Mouse (Mus musculus): ENCODE measurements around the gene Rrnad1.
A peak's percentile ranks its signal among the peaks of the same experiment; 100 is the strongest.
"Not testable (repeated sequence)": the region's sequence is repeated elsewhere in the genome, so short reads cannot be mapped to it uniquely, and the experiment has no call there.

Rrnad1 gene

DNA sequence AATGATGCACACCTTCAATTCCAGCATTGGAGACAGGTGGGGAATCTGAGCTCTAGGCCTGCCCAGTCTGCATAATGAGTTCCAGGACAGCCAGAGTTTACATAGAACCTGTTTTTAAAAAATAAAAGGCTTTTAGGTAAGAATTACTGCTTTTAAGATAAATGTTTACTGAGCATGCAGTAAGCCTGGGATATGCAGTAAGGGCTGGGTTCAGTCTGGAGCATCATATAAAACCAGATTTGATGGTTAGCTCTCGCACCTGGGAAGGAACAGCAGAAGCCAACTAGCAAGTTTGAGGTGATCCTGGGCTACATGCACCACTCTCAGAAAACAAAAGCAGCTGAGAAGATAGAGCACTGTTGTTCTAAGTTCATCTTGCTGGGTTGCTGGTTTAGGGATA, 12.0 kb downstream of the Rrnad1 start:
- DNase-seq (ENCODE audit: low spot score in 2 of 2): no peak

GRCm38 (mm10) chr3:87916990-87917389, 13.5 kb downstream of the Rrnad1 start:
- no peak for DNase-seq (ENCODE audit: low spot score in 2 of 2)

GRCm38 (mm10) chr3:87913891-87914290, 16.6 kb downstream of the Rrnad1 start:
- no peak for DNase-seq (ENCODE audit: low spot score in 2 of 2)

- no peak for DNase-seq (ENCODE audit: low spot score in 2 of 2)
Observed at GRCm38 (mm10) chr3:87913491-87913890, 17.0 kb downstream of the Rrnad1 start.

DNA sequence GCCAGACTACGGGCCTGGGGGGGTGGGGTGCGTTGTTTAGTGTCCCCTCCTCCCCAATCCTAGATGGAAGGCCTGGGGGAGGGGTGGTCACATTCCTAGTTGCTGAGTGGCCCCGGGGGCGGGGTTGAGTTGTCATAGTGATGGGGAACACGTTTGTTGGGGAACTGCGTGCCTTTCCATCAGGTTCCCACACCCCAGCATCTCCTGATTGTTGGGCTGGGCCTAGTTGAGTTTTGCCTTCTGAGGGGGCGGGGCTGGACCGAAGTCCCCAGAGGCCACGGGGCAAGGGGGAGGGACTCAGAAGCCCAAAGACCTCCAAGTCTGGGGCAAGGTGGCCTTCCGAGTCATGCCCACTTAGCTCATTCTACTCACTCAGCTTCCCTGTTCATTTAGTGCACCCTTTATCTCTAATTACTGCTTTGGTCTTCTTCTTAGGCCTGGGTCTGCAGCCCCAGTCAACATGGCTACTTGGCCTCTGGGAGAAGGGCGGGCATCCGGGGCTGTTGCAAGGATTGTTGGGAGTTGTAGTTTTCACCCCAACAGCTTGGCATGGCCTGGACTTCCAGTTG, 19.9 kb downstream of the Rrnad1 start:
- DNase-seq (ENCODE audit: low spot score in 2 of 2): peak in 1 of 2 experiments; percentile 63

DNA sequence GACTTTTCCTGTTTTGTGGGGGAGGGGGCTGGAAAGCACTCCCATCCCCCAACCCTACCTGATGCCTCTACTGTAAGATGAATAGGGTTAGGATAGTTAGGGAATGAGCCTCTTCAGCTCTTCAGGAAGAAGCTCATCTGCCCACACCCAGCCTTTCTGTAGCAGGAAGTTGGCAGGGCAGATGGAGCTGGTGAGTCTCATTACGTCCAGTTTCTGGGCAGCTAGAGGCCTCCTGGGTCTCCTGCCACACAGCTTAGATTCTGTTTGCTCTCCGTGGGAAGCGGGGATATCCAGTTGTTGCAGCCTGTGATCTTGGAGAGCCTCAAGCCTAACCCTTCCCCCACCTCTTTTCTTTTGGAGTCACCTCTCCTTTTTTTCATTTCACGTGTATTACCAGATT, 20.6 kb downstream of the Rrnad1 start:
- DNase-seq (ENCODE audit: low spot score in 2 of 2): no peak

GRCm38 (mm10) chr3:87909381-87909780, 21.1 kb downstream of the Rrnad1 start:
- DNase-seq (ENCODE audit: low spot score in 2 of 2): no peak

GRCm38 (mm10) chr3:87907906-87908305, 22.6 kb downstream of the Rrnad1 start:
- no peak for DNase-seq (ENCODE audit: low spot score in 2 of 2)

DNA sequence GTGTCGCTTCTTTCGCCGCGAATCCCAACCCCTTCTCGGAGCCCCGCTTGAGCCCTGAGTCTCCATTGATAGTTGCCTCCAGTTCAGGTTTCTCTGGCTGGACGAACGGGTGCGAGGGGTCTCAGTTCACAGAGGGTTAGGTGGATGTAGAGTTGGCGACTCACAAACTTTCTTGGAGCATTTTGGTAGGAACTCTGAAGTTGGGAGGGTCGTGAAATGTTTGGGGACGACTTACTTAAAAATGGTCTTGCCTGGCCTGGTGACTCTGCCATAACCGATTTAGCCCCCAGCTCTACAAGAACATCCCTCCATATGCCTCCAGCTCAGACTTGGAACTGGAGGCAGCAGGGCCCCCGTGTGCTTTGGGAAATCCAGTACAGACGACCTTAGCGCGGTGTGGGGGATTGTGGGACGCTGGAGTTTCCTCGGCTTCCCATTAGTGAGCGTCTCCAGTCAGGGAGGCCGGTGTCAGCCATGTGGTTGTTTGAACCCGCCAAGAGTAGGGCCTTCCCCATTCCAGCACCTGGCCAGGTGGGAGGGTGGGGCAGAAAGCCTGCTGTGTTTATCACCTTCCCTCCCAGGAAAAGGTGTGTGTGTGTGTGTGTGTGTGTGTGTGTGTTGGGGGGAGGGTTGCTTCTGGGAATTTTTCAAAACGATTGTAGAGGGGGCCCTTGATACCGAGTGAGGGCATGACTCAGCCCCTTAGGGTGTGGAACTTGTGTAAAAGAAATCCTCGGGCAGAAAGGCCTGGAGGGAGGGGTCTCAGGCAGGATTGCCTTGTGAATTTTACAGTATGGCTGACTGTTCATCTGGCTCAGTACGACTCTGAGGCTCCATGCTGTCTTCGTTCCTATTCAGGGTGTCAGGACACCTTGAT, 23.3 kb downstream of the Rrnad1 start:
- peak; percentile 57 to 61 for DNase-seq (ENCODE audit: low spot score in 2 of 2)

- DNase-seq (ENCODE audit: low spot score in 2 of 2): peak in 1 of 2 experiments; percentile 63
Observed at GRCm38 (mm10) chr3:87906601-87906980, 23.9 kb downstream of the Rrnad1 start.

DNA sequence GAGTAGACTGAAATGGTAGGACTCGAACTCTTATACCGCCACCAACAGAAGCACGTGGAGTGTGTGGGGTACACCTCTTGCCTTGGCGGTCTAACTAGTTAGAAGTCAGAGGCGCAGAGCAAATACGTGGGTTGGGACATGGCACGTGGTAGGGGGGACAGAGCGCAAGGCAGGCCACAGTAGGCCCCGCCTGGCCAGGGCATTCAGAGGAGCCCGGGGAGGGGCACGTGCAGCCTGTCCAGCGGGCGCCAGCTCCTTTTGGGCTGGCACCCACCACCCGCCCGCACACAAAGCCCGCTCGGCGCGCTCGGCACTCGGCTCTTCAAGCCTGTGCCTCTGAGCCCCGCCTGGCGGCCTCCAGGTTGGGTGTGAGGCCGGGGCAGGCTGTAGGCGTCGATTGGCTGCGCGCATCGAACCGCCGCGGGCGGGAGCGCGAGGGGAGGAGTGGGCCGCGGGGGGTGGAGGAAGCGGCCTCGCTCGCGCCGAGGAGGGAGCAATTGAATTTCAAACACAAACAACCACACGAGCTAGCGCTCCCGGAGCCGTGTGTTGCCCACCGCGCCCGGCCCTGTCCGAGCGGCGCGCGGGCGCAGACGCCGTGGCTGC, 24.5 kb downstream of the Rrnad1 start, which contains the start of gene Hdgf:
Hdgf (plus strand) TSS at position 442 of the 606 bp plus-strand sequence.
- DNase-seq (ENCODE audit: low spot score in 2 of 2): peak; percentile 87 to 95

DNA sequence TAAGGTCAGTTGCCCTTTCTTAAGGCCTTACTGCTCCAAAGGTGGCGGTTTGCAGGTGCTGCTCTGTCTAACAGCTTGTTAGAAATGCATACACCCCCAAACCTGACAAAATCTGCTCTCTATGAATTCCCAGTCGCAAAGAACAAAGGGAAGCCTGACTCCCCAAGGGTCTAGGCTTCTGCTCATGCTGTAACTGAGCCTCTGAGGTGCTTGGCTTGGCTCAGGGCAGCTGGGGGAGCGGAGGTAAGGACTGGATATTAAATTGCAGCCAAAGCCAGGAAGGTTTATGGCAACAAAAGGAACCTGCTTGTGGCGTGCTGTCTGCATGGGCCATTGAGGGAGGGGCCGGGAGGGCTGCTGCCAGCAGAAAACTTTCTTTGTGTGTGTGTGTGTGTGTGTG, 26.7 kb downstream of the Rrnad1 start:
- no peak for DNase-seq (ENCODE audit: low spot score in 2 of 2)

DNA sequence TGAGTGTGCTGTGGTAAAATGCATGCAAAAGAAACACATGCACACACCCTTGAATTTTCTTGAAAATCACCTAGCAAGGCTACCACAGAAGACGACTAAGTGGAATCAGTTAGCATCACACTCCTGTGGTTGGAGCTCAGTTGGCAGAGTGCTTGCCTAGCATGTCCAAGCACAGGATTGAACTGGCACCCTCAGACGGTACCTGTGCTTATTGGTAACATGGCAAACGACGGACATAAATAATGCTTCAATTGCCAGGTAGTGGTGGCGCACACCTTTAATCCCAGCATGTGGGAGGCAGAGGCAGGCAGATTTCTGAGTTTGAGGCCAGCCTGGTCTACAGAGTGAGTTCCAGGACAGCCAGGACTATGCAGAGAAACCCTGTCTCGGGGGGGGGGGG, 28.6 kb downstream of the Rrnad1 start:
- DNase-seq (ENCODE audit: low spot score in 2 of 2): not testable (repeated sequence)

GRCm38 (mm10) chr3:87901036-87901624, 29.4 kb downstream of the Rrnad1 start:
- DNase-seq (ENCODE audit: low spot score in 2 of 2): peak in 1 of 2 experiments; percentile 65

- DNase-seq (ENCODE audit: low spot score in 2 of 2): no peak
Observed at GRCm38 (mm10) chr3:87899776-87900175, 30.7 kb downstream of the Rrnad1 start.

- peak in 1 of 2 experiments; percentile 52 for DNase-seq (ENCODE audit: low spot score in 2 of 2)
Observed at GRCm38 (mm10) chr3:87899266-87899665, 31.3 kb downstream of the Rrnad1 start.

- DNase-seq (ENCODE audit: low spot score in 2 of 2): no peak
Observed at GRCm38 (mm10) chr3:87893367-87893905, 37.1 kb downstream of the Rrnad1 start.

GRCm38 (mm10) chr3:87891481-87891880, 39.0 kb downstream of the Rrnad1 start:
- no peak for DNase-seq (ENCODE audit: low spot score in 2 of 2)

DNA sequence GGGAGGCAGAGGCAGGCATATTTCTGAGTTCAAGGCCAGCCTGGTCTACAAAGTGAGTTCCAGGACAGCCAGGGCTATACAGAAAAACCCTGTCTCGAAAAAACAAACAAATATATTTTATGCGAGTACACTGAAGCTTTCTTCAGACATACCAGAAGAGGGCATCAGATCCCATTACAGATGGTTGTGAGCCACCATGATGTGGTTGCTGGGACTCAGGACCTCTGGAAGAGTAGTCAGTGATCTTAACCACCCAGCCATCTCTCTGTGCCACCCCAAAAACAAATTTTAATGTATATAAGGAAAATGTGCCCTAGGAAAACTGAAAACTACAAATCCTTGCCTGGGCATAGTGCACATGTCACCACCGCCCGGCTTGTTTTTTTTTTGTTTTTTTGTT, 43.1 kb downstream of the Rrnad1 start:
- DNase-seq (ENCODE audit: low spot score in 2 of 2): not testable (repeated sequence)

DNA sequence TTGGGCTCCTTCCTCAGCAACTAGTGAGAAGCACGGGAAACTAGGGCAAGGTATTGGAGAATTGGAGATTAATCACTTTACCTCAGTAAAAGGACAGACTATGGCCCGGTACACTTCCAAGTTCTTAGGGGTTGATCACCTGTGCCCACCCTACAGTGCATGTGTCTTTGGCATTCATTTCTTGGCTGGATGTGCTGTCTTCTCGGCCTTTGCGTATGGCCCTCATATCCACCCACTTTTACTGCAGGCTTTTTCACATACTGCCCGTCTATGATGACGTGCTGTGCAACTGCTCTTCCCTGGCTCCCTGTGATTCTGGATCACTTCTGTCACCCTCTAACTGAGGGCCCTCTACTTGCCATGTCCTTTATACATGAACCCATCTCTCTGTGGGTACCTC, 44.1 kb downstream of the Rrnad1 start:
- DNase-seq (ENCODE audit: low spot score in 2 of 2): no peak

DNA sequence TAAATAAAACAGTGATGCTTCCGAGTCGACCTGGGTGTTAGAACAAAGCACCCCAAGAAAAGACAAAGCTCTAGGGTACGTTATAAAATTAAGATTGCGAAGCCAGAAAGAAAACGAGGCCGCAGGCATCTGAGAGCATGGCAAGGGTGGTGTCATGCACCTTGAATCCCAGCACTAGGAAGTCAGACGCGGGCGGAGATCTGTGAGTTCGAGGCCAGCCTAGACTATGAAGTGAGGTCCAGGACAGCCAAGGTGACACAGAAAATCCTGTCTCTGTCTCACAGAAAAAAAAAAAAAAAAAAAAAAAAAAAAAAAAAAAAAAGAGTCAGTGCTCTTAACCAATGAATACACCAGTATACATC, 44.5 kb downstream of the Rrnad1 start:
- DNase-seq (ENCODE audit: low spot score in 2 of 2): peak; percentile 63 to 67

Measured in spleen, postnatal 10 days (tissue).